Mouse (Mus musculus) ovary, adult 18-20 months (tissue): Measurements from ENCODE around the gene Chst15.

Experiments used
- DNase-seq: peaks from one replicate; pipeline ENCODE4 v3.0.0; 2022; ENCODE audit warnings: low spot score, mixed read lengths

Chst15 gene

DNA sequence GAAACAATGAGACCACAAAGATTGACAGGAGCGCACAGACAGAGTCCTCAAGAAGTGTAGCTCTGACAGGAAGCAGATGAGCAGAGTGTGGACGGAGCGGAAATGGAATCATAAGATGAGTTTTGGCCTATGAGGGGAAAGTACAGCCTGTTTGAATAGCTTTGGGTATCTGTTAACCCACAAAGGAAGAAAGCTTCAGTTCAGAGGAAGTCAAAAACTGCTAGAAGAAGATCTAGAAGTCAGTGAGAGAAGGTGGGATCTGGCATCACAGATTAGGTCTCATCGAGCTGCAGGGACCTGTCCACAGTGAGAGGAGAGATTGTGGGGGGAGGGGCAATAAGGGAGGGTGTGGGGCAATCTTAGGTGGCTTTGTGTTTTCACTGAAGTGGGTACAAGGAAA is 18.3 kb upstream of the Chst15 start:
- no peak for DNase-seq

- no peak for DNase-seq
These were observed 16.1 kb upstream of the Chst15 start for GRCm38 (mm10) chr7:132333078-132333477.

DNA sequence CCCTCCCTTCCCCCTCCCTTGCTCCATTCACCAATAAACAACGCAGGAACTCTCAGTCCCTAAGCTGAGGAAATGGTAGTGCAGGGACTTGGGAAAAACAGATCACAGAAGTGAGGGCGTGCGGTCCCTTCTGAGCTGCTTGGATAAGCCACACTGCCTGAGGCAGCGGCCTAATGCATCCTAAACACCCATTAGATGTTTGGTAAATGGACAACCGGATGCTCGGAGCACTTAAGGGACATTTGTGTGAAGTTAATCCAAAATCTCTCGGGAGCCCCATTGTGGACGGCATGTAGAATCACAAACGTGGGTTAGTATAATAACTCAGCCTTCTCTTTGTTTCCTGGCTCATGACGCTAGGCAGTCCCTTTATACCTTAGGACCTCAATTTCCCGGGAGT is 15.1 kb upstream of the Chst15 start:
- no peak for DNase-seq

DNA sequence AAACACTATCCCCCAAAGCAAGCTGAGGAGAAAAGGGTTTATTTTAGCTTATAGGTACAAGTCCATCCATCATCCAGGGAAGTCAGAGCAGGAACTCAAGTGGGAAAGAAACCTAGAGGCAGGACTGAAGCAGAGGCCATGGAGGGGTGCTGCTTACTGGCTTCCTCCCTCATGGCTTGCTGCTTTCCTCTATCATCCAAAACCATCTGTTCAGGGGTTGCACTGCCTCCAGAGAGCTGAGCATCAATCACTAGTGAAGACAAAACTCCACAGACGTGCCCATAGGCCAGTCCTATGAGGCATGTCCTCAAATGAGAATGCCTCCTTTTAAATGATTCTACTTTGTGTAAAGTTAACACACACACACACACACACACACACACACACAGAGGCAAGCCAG is 13.2 kb upstream of the Chst15 start:
- no peak for DNase-seq

GRCm38 (mm10) chr7:132328648-132329047 is 11.6 kb upstream of the Chst15 start:
- DNase-seq, result no peak

GRCm38 (mm10) chr7:132325549-132326331 is 8.7 kb upstream of the Chst15 start:
- peak; percentile 75 for DNase-seq

GRCm38 (mm10) chr7:132323430-132323829 is 6.4 kb upstream of the Chst15 start:
- DNase-seq, result no peak

DNA sequence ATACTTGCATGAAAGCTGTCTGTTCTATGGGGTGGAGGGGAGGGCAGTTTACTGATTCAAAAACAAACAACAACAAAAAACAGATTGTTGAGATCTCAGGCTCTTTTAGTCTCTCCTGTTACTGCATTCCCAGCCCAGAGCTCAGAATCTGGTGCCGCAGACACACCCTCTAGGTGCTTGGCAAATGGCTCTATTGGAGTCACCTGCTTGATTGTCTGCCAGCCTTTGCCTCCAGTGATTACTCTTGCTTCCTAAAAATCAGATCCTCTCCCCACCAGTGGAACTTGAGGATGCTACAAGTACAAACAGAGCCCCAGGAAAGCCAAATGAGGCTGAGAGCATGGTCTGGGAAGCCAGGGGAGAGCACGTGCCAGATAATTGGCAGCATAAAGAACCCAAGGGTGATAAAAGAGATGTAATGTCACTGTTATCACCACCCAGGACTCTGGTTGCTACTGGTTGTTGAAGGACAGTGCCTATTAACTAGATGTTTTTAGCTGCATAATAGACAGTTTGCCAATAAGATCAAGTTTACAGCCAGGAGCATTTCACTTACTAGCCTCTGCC is 4.4 kb upstream of the Chst15 start:
- DNase-seq, result no peak

- DNase-seq, result peak; percentile 32
These were observed 660 bp downstream of the Chst15 start for GRCm38 (mm10) chr7:132316101-132317035.

GRCm38 (mm10) chr7:132315149-132316091 is 1.6 kb downstream of the Chst15 start:
- peak; percentile 67 for DNase-seq

- DNase-seq, result no peak
These were observed 4.6 kb downstream of the Chst15 start for GRCm38 (mm10) chr7:132312396-132312795.

- DNase-seq, result no peak
These were observed 8.4 kb downstream of the Chst15 start for GRCm38 (mm10) chr7:132308537-132309191.

- no peak for DNase-seq
These were observed 9.2 kb downstream of the Chst15 start for GRCm38 (mm10) chr7:132307722-132308271.

GRCm38 (mm10) chr7:132306671-132307412 is 10.2 kb downstream of the Chst15 start:
- DNase-seq, result no peak

DNA sequence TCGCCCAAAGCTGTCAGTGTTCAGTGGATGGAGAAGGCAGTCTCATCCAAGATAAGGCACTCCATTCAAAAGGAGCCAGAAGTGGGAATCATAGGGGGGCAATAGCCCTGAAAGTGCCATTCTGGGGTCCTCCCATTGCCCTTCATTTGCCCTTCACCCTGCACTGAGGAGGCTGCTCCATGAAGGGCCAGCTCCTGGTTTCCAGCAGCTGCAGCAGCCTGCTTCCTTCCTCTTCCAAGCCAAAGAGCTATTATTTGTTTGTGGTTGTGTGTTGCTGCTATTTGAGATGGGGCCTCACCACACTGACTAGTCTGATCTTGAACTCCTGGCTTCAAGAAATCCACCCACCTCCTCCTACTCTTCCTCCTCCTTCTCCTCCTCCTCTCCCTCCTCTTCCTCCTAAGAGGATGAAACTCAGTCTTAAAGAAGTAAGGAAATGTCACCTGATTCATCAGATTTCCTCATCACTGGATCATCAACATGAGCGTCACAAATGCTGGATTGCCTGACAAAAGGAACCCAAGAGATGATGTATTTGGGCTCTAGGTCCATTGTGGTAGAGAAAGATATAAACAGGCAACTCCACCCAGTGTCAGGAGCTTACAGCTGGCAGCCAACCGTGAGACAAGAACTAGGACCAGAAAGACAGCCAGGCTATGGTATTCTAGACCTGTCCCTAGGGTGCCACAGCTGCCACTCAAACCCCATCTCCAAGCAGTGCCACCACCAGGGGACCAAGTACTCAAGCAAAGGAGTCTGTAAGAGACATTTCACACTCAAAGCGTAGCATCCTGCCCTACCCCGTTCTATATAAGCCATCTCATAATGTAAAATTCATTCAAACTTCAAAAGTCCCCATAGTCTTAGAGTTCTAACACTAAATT is 11.3 kb downstream of the Chst15 start:
- DNase-seq, result no peak

DNA sequence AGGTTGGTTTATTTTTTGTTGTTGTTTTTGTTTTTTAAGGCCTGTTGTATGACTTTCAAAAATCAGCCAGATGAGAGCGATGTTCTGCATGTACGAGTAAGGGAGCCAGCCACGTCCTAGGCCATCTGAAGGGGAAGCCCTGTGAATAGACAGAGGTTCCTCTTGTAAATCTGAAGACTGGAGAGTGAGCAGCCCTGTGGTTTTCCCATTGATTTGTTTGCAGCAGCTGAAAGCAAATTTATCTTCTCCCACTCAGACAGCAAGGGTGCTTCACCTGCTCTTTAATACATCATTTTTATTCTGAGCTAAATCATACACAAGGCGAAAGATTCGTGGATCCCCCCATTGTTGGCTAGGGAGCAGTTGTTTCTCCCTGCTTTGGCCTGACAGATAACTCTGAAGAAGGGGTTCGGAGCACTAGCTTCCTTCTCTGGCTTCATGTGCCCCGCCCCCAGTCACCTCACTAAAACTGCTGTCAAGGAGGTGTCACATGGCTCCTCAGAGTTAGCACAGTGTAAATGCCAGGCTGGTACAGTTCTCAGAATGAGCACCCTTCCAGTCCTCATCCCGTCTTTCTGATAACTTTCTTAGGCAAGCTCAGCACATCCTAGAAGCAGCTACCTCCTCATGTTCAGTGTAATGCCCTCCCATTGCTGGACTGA is 12.5 kb downstream of the Chst15 start:
- no peak for DNase-seq

- DNase-seq, result no peak
These were observed 13.0 kb downstream of the Chst15 start for GRCm38 (mm10) chr7:132303988-132304387.

- no peak for DNase-seq
These were observed 14.4 kb downstream of the Chst15 start for GRCm38 (mm10) chr7:132302508-132303241.
